Mouse (Mus musculus) spleen, postnatal 10 days (tissue): Measurements from ENCODE around the gene Fgf10.

ENCODE experiments used
- DNase-seq, 2 experiments: peaks; one replicate each; pipeline ENCODE4 v3.0.0; 2021 to 2022; ENCODE audit warnings: low spot score in 2 of 2

Fgf10 gene

DNA sequence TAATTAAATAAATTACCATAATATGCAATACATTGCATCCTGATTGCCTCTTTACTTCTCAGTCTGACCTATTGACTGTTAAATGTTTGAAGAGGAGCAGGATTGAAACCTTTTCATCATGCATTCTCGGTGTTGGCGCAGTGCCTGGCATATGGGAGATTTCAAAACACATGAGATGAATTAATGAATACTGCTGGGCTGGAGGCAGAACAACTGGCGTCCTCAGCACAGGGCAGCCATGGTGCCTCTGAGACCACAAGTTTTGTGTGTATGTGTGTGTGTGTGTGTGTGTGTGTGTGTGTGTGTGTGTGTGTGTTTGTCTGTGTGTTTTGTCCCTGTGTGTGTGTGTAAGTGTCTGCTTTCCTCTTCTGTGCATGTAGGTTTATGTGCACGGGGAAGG, 165.5 kb downstream of the Fgf10 start:
- DNase-seq, result no peak
